Mouse (Mus musculus) bone marrow macrophage, adult 2 months (primary cell): ENCODE results near the gene Ttc27.

ENCODE experiments used
- CTCF ChIP-seq: IDR thresholded peaks from 2 replicates; pipeline ENCODE4 v1.5.1; 2012; ENCODE audit warnings: low read depth, mild to moderate bottlenecking, low read length, moderate library complexity
- POLR2A ChIP-seq: IDR thresholded peaks from 2 replicates; pipeline ENCODE4 v1.6.1; 2012; ENCODE audit warnings: mild to moderate bottlenecking, low read depth, low read length, borderline replicate concordance

DNA sequence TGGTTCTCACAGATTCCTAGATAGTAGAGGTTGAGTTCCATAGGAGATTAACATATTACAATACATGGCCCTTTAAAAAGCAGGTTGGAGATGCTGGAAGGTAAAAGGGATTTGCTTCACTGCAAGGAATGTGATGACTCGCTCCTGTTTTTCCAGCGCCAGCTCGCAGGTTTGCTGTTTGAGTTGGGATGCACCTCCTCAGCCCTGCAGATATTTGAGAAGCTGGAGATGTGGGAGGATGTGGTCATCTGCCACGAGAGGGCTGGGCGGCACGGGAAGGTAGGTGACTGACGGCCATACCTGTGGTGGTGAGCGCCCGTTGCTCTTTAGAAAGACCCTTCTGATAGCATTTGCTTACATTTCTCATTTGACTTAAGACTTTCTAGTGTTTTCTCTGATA lies 63.1 kb downstream of the Ttc27 start:
- TF ChIP-seq POLR2A: no peak
- no peak for TF ChIP-seq CTCF
